Mouse (Mus musculus): ENCODE results near the gene Pdx1.

DNA sequence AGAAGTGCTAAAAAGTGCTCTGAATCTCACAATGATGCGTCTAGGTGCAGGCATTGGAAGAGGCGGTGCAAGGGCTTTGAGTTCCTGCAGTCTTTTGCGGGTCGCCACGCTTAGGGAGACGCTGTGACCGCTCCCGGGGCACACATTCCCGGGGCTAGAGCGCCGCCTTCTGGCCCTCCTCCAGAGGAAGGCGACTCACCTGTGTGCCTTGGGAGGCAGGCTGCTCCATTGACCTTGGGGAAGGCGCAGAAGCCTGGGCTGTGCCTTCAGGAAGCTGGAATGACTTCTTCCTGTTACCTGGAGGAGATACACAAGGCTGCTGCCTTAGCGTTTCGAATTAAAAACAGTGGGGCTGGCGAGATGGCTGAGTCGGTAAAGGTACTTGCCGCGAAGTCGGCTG is 24.4 kb downstream of the Pdx1 start:
- TF ChIP-seq CTCF (IDR thresholded peaks at IDR 0.05; ENCODE audit: insufficient read depth, low read depth, low read length) (peak; percentile 26; the same call in 1 of the 2 replicates), POLR2A (IDR thresholded peaks at IDR 0.05; ENCODE audit: insufficient read depth, low read depth, low read length) (no peak)
